Mouse (Mus musculus) hindbrain, embryonic 10.5 days (tissue): ENCODE measurements at regions not wholly inside any gene's neighbourhood (a gene's known extent, or its start where the extent isn't known, plus 50 kb on each side); places are given as distances from the start of the nearest gene placed in this dataset.
"Not testable (repeated sequence)": the region's sequence is repeated elsewhere in the genome, so short reads cannot be mapped to it uniquely, and the experiment has no call there.

Experiments used
- DNase-seq: peaks from one replicate; pipeline ENCODE4 v3.0.0-alpha.2; 2017; ENCODE audit warnings: low spot score
- H3K27ac ChIP-seq: fragments of 300-500 bp; sonication (generic); 2 replicates; pipeline ENCODE4 v1.5.1; 2016; ENCODE audit warnings: mild to moderate bottlenecking, moderate library complexity
- H3K27me3 ChIP-seq: fragments of 300-500 bp; sonication (generic); 2 replicates; pipeline ENCODE4 v1.6.1; 2016; ENCODE audit warnings: mild to moderate bottlenecking; ENCODE audit not compliant: poor library complexity, insufficient read depth, severe bottlenecking
- H3K36me3 ChIP-seq: fragments of 300-500 bp; sonication (generic); 2 replicates; pipeline ENCODE4 v1.6.1; 2016; ENCODE audit warnings: mild to moderate bottlenecking, moderate library complexity
- H3K4me1 ChIP-seq: fragments of 300-500 bp; sonication (generic); replicated peaks from 2 replicates; pipeline ENCODE4 v1.6.1; 2016; ENCODE audit warnings: mild to moderate bottlenecking
- H3K4me3 ChIP-seq: fragments of 300-500 bp; sonication (generic); 2 replicates; pipeline ENCODE4 v1.5.1; 2016; ENCODE audit warnings: mild to moderate bottlenecking, moderate library complexity
- H3K9me3 ChIP-seq: fragments of 300-500 bp; sonication (generic); 2 replicates; pipeline ENCODE4 v1.6.1; 2016; ENCODE audit warnings: mild to moderate bottlenecking, moderate library complexity
- WGBS: fragments of 180-500 bp; shearing (Covaris S2); methylation state at CpG from one replicate; pipeline ENCODE4 v1.1.7; 2016; 5-methylcytosine and 5-hydroxymethylcytosine counted together

DNA sequence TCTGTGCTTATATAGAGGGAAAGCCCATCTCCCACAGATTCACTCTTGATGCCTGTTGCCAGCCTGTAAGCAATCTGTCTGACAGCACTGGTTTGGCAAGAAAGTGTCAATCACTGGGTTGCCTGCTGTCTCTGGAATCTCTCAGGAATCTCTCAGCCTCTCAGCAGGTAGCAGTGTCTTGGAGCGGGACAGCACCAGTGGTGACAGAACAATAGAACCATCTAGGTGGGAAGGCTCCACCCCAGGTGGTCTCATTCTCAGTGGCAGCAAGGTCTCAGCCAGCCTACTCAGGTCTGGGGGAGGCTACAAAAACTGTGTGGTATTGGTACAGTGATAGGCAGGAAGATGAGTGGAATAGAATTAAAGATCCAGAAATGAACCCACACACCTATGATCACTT lies 76.1 kb upstream of the Egfr start:
- WGBS: 12% methylated on average over 1 of the region's 1 CpGs
- not testable (repeated sequence) for H3K4me1 ChIP-seq, DNase-seq, H3K4me3 ChIP-seq, H3K27ac ChIP-seq, H3K9me3 ChIP-seq, H3K27me3 ChIP-seq, H3K36me3 ChIP-seq

DNA sequence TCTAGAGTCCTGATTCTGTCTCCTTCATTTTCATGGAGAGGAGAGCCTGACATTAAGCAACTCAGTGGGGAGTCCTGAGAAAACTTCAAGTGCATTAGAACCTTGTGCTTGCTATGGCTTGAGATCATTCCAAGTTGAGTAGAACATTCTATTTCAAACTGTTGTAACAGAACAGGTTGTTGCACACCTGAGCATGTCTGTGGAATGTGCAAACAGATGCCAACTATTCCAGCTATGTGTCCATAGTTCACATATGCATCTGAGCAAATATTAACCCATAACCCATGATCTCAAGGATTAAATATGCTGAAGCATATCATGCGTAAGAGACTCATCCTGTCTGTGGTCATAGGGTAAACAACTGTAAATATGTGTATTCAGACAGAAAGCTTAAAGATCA lies 68.5 kb upstream of the Egfr start:
- Histone ChIP-seq H3K9me3 (no peaks in the 10 kb centered on the region), H3K4me1 (no peaks in the 10 kb centered on the region), H3K27ac (no peak overlapping the region), H3K27me3 (no peaks in the 10 kb centered on the region), H3K36me3 (no peaks in the 10 kb centered on the region), H3K4me3 (no peak overlapping the region)
- DNase-seq: no peak
- WGBS: 98% methylated on average over 1 of the region's 1 CpGs

DNA sequence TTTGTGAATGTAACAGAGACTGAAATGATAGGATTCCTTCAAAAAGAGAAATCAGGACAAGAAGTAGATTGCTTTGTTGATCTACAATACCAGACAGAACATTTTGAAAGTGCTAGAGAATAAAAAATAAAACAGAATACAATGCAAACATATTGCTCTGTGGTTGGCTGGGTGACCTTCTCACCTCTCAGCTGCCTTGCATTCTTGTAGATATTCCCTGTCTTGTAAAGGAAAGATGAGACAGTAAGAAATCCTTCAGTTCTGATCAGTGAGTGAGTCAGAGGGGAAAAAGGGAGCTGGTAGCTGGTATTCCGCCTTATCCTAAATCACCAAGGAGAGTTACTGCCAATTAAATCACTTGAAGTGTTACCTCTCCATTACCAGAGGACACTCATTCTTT lies 56.4 kb upstream of the Egfr start:
- no peaks in the 10 kb centered on the region for H3K4me1 ChIP-seq
- no peaks in the 10 kb centered on the region for H3K27me3 ChIP-seq
- no peaks in the 10 kb centered on the region for H3K9me3 ChIP-seq
- no peak overlapping the region for H3K27ac ChIP-seq
- 76% methylated on average over 1 of the region's 1 CpGs for WGBS
- DNase-seq: no peak
- no peak overlapping the region for H3K4me3 ChIP-seq
- no peaks in the 10 kb centered on the region for H3K36me3 ChIP-seq

DNA sequence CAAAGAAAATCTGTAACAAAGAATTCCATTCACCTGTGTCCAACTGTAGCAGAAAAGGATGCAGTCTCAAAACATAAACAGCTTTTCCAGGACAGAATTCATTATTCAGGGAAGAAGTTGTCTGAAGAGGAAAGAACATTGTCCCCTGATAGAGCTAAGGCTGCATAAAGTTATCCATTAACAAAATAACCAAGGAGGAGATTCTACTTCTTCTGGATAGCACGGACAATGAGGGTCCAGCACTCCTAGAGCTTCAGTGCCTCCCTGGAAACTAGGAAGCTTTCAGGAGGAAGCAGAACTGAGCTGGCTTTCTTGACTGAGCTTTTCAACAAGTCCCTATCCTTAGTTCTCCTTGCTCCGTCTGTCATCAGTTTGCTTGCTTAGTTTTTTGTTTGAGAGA lies 55.2 kb upstream of the Egfr start:
- Histone ChIP-seq H3K4me1 (no peaks in the 10 kb centered on the region), H3K36me3 (no peaks in the 10 kb centered on the region), H3K27ac (no peak overlapping the region), H3K27me3 (no peaks in the 10 kb centered on the region), H3K9me3 (no peaks in the 10 kb centered on the region), H3K4me3 (no peak overlapping the region)
- WGBS: 79% methylated on average over 2 of the region's 2 CpGs
- DNase-seq: no peak

DNA sequence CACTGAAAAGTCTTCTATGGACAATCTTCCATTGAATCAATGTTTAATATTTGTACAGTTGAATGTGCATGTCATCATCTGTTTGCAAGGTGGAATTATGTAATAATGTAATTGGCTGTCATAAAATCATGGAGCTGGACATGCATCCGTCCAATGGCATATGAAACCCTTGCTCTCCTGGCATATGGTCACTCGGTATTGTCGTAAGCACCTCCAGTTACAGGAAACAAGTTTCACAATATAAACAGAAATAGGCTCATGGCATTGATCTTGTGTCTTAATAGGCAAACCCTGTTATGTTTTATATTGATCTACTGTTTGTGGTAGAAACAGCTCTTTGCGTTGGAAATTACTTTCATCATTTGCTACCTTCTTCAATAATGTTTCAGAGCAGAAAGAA lies 50.2 kb upstream of the Egfr start:
- H3K27me3 ChIP-seq: no peaks in the 10 kb centered on the region
- no peak overlapping the region for H3K27ac ChIP-seq
- no peaks in the 10 kb centered on the region for H3K9me3 ChIP-seq
- WGBS: 90% methylated on average over 4 of the region's 4 CpGs
- no peaks in the 10 kb centered on the region for H3K4me1 ChIP-seq
- H3K36me3 ChIP-seq: no peaks in the 10 kb centered on the region
- DNase-seq: no peak
- H3K4me3 ChIP-seq: no peak overlapping the region
